Mouse (Mus musculus) forebrain, embryonic 14.5 days (tissue): ENCODE measurements around the gene Dtwd1. TPM values are rescaled to one million over a fixed set of nuclear protein-coding genes. Genes with fewer than 3 reads are reported as not detected.
"Not testable (repeated sequence)": the region's sequence is repeated elsewhere in the genome, so short reads cannot be mapped to it uniquely, and the experiment has no call there.

ENCODE experiments used
- ATAC-seq: fragments of 200-750 bp; cut with Nextera tagmentation; 2 replicates; pipeline ENCODE4 v1.8.0; 2017; ENCODE audit warnings: mild to moderate bottlenecking, moderate library complexity
- DNase-seq: peaks from one replicate; pipeline ENCODE4 v3.0.0-alpha.2; 2015; ENCODE audit warnings: low spot score
- H3K27ac ChIP-seq: fragments of 300-500 bp; sonication (generic); 2 replicates; pipeline ENCODE4 v1.5.1; 2014; ENCODE audit warnings: low read depth, mild to moderate bottlenecking, control low read depth, low read length, moderate library complexity
- H3K27me3 ChIP-seq: fragments of 300-500 bp; sonication (generic); replicated peaks from 2 replicates; pipeline ENCODE4 v1.6.1; 2014; ENCODE audit warnings: low read length, control low read depth, mixed read lengths; ENCODE audit not compliant: control insufficient read depth, insufficient read depth
- H3K36me3 ChIP-seq: fragments of 300-500 bp; sonication (generic); 2 replicates; pipeline ENCODE4 v1.6.1; 2014; ENCODE audit warnings: low read length, control low read depth; ENCODE audit not compliant: control insufficient read depth, insufficient read depth
- H3K4me1 ChIP-seq: fragments of 300-500 bp; sonication (generic); 2 replicates; pipeline ENCODE4 v1.6.1; 2014; ENCODE audit warnings: antibody characterized with exemption, low read length, control low read depth; ENCODE audit not compliant: control insufficient read depth, insufficient read depth
- H3K4me2 ChIP-seq: fragments of 300-500 bp; sonication (generic); 2 replicates; pipeline ENCODE4 v1.6.1; 2014; ENCODE audit warnings: mild to moderate bottlenecking, control low read depth, low read length
- H3K4me3 ChIP-seq: fragments of 300-500 bp; sonication (generic); 2 replicates; pipeline ENCODE4 v1.5.1; 2014; ENCODE audit warnings: low read depth, low read length, control low read depth
- H3K9ac ChIP-seq: fragments of 300-500 bp; sonication (generic); 2 replicates; pipeline ENCODE4 v1.6.1; 2014; ENCODE audit warnings: mild to moderate bottlenecking, low read length, control low read depth, moderate library complexity
- H3K9me3 ChIP-seq: fragments of 300-500 bp; sonication (generic); replicated peaks from 2 replicates; pipeline ENCODE4 v1.6.1; 2016; ENCODE audit warnings: low read length, control low read depth, mixed read lengths; ENCODE audit not compliant: control insufficient read depth
- WGBS: fragments of 180-500 bp; shearing (Covaris S2); extraction: QIAGEN DNeasy Blood & Tissue Kit; methylation state at CpG from one replicate; pipeline ENCODE4 v1.1.7; 2014; 5-methylcytosine and 5-hydroxymethylcytosine counted together
- polyA plus RNA-seq: library from polyadenylated mRNA; unstranded; fragments of >200 nt; fragmentation: Nextera tagmentation; extraction: Ambion mirVana; gene quantifications from 2 replicates; pipeline ENCODE4 v1.2.1, GENCODE M21; 2014

Dtwd1 gene
- polyA plus RNA-seq, 1 experiment from 2014 or later: 23.8 TPM

- Histone ChIP-seq H3K27ac (no peak overlapping the region), H3K4me3 (no peak overlapping the region), H3K9ac (no peak overlapping the region), H3K4me1 (no peaks in the 10 kb centered on the region), H3K4me2 (no peak overlapping the region), H3K9me3 (no peaks in the 10 kb centered on the region), H3K27me3 (no peaks in the 10 kb centered on the region), H3K36me3 (no peaks in the 10 kb centered on the region)
- ATAC-seq: no peak
- peak; percentile 40 for DNase-seq
- WGBS: 72% methylated on average over 12 of the region's 12 CpGs
Observed at GRCm38 (mm10) chr2:126195631-126196356, 43.9 kb downstream of the Dtwd1 start.

DNA sequence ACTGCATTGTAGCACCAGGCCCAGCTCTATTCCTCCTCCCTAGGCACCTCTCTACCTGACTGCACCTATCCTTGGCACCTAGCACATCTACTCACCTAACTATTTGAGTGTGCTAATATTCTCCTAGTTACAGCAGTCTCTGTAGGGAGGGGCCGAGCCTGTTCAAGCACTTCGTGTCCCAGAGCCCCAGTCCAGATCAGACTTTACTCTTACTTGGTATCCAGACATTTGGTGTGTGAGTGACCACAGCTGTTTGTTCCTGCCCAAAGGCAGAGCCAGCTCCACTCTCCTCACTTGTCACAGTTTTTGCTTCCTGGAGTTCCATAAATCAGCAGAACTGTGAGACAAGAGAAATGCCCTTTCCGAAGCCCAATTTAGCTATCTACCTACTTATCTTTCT lies 47.0 kb downstream of the Dtwd1 start:
- H3K9me3 ChIP-seq: no peaks in the 10 kb centered on the region
- no peaks in the 10 kb centered on the region for H3K36me3 ChIP-seq
- H3K27me3 ChIP-seq: no peaks in the 10 kb centered on the region
- no peak overlapping the region for H3K4me3 ChIP-seq
- WGBS: 92% methylated on average over 3 of the region's 3 CpGs
- no peaks in the 10 kb centered on the region for H3K4me1 ChIP-seq
- no peak overlapping the region for H3K27ac ChIP-seq
- no peak overlapping the region for H3K9ac ChIP-seq
- DNase-seq: no peak
- H3K4me2 ChIP-seq: no peak overlapping the region
- ATAC-seq: no peak

GRCm38 (mm10) chr2:126211011-126211680 lies 59.2 kb downstream of the Dtwd1 start:
- ATAC-seq (no peak), DNase-seq (no peak)
- H3K27ac ChIP-seq: no peak overlapping the region
- no peak overlapping the region for H3K9ac ChIP-seq
- H3K4me1 ChIP-seq: no peaks in the 10 kb centered on the region
- no peak overlapping the region for H3K4me2 ChIP-seq
- no peaks in the 10 kb centered on the region for H3K36me3 ChIP-seq
- H3K4me3 ChIP-seq: no peak overlapping the region
- H3K27me3 ChIP-seq: no peaks in the 10 kb centered on the region
- WGBS: 92% methylated on average over 6 of the region's 6 CpGs
- no peaks in the 10 kb centered on the region for H3K9me3 ChIP-seq

DNA sequence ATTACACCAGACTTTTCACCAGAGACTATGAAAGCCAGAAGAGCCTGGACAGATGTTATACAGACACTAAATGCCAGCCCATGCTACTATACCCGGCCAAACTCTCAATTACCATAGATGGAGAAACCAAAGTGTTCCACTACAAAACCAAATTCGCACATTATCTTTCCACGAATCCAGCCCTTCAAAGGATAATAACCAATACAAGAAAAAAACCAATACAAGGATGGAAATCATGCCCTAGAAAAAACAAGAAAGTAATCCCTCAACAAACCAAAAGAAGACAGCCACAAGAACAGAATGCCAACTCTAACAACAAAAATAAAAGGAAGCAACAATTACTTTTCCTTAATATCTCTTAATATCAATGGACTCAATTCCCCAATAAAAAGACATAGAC lies 62.9 kb downstream of the Dtwd1 start, which contains the start of gene Gm17555:
Gene Gm17555 (plus strand): TSS at position 301 of the 400 bp plus-strand sequence.
- not testable (repeated sequence) for H3K9ac ChIP-seq, H3K4me3 ChIP-seq, H3K9me3 ChIP-seq, ATAC-seq, H3K4me1 ChIP-seq, H3K4me2 ChIP-seq, H3K27ac ChIP-seq, H3K36me3 ChIP-seq, DNase-seq, H3K27me3 ChIP-seq
- WGBS: 96% methylated on average over 3 of the region's 3 CpGs

Other genes with a start within 250 kb of the Dtwd1 start
- gene Fgf7, start 117.5 kb upstream of the Dtwd1 start, polyA plus RNA-seq: 0.53 and 0.62 TPM in 2 replicates
- gene Fam227b, start 137 bp upstream of the Dtwd1 start, polyA plus RNA-seq: not detected in 2 replicates
- gene Gm17555, start 63.0 kb downstream of the Dtwd1 start, polyA plus RNA-seq: not detected in 2 replicates